Mouse (Mus musculus) regulatory T cell (primary cell): ENCODE data around the gene Kdm3a.

Experiments used
- in situ Hi-C: fragments of 300-600 bp; cut with MboI, MseI; formaldehyde crosslinking; loops from one replicate; pipeline ENCODE4 v1.15.1; 2025; ENCODE audit warnings: high pct_unique_total_duplicates

Gene Kdm3a

GRCm38 (mm10) chr6:71579478-71579877 is 53.3 kb downstream of the Kdm3a start:
- in situ Hi-C loops = no loop called here

- in situ Hi-C loops = no loop called here
Observed at GRCm38 (mm10) chr6:71575359-71575758, 57.4 kb downstream of the Kdm3a start.

- in situ Hi-C loops = no loop called here
Observed at GRCm38 (mm10) chr6:71569025-71569424, 63.8 kb downstream of the Kdm3a start.

- in situ Hi-C loops = no loop called here
Observed at GRCm38 (mm10) chr6:71568616-71569015, 64.2 kb downstream of the Kdm3a start.

- in situ Hi-C loops = no loop called here
Observed at GRCm38 (mm10) chr6:71556826-71557225, 76.0 kb downstream of the Kdm3a start.

- in situ Hi-C loops = no loop called here
Observed at GRCm38 (mm10) chr6:71555507-71555951, 77.3 kb downstream of the Kdm3a start.

GRCm38 (mm10) chr6:71543686-71544499 is 88.9 kb downstream of the Kdm3a start, which contains the start of gene Chmp3:
Gene Chmp3, plus strand, starts transcription at chr6:71543797.
- in situ Hi-C loops = no loop called here
